Mouse (Mus musculus): ENCODE data around the gene C87436. TPM values are rescaled to one million over a fixed set of nuclear protein-coding genes. Genes with fewer than 3 reads are reported as not detected.

Gene C87436
- polyA plus RNA-seq, 1 experiment: 15.1 TPM

- TF ChIP-seq CTCF (conservative IDR thresholded peaks at IDR 0.05; ENCODE audit: insufficient read depth, insufficient read length, low read depth, low read length): no peak
- no peak for TF ChIP-seq POLR2A (IDR thresholded peaks at IDR 0.05; ENCODE audit: low read depth, low read length)
- H3K4me3 ChIP-seq (ENCODE audit: insufficient read depth, low read depth, low read length): no peak overlapping the region
- peak; percentile 83 for DNase-seq
- H3K27ac ChIP-seq (ENCODE audit: insufficient read depth, low read depth, low read length): peak overlapping the region; percentile 93
- 38% methylated on average over 3 of the region's 3 CpGs for WGBS
- no peaks in the 10 kb centered on the region for H3K27me3 ChIP-seq (replicated peaks; ENCODE audit: control insufficient read depth, insufficient read depth, low read length)
- peaks cover 29% of the 10 kb centered on the region for H3K4me1 ChIP-seq (ENCODE audit: control insufficient read depth, insufficient read depth, low read length)
- no peaks in the 10 kb centered on the region for H3K36me3 ChIP-seq (ENCODE audit: control insufficient read depth, insufficient read depth, low read length)
These were observed 41.1 kb downstream of the C87436 start for GRCm38 (mm10) chr6:86479311-86479710.

- TF ChIP-seq CTCF (conservative IDR thresholded peaks at IDR 0.05; ENCODE audit: insufficient read depth, insufficient read length, low read depth, low read length): no peak
- H3K27ac ChIP-seq (ENCODE audit: insufficient read depth, low read depth, low read length): peak overlapping the region; percentile 93
- no peak overlapping the region for H3K4me3 ChIP-seq (ENCODE audit: insufficient read depth, low read depth, low read length)
- H3K27me3 ChIP-seq (replicated peaks; ENCODE audit: control insufficient read depth, insufficient read depth, low read length): no peaks in the 10 kb centered on the region
- H3K4me1 ChIP-seq (ENCODE audit: control insufficient read depth, insufficient read depth, low read length): peaks cover 31% of the 10 kb centered on the region
- no peak for DNase-seq
- H3K36me3 ChIP-seq (ENCODE audit: control insufficient read depth, insufficient read depth, low read length): no peaks in the 10 kb centered on the region
These were observed 41.6 kb downstream of the C87436 start for GRCm38 (mm10) chr6:86479816-86480188.

- DNase-seq: peak; percentile 88
- no peak for TF ChIP-seq POLR2A (IDR thresholded peaks at IDR 0.05; ENCODE audit: low read depth, low read length)
- no peak for TF ChIP-seq CTCF (conservative IDR thresholded peaks at IDR 0.05; ENCODE audit: insufficient read depth, insufficient read length, low read depth, low read length)
- H3K36me3 ChIP-seq (ENCODE audit: control insufficient read depth, insufficient read depth, low read length): no peaks in the 10 kb centered on the region
- 7% methylated on average over 9 of the region's 9 CpGs for WGBS
- peak overlapping the region; percentile 47 for H3K4me3 ChIP-seq (ENCODE audit: insufficient read depth, low read depth, low read length)
- H3K27ac ChIP-seq (ENCODE audit: insufficient read depth, low read depth, low read length): peak overlapping the region; percentile 93
- no peaks in the 10 kb centered on the region for H3K27me3 ChIP-seq (replicated peaks; ENCODE audit: control insufficient read depth, insufficient read depth, low read length)
- peaks cover 28% of the 10 kb centered on the region for H3K4me1 ChIP-seq (ENCODE audit: control insufficient read depth, insufficient read depth, low read length)
These were observed 42.1 kb downstream of the C87436 start for GRCm38 (mm10) chr6:86480189-86480831.

- Histone ChIP-seq H3K27me3 (replicated peaks; ENCODE audit: control insufficient read depth, insufficient read depth, low read length) (no peaks in the 10 kb centered on the region), H3K36me3 (ENCODE audit: control insufficient read depth, insufficient read depth, low read length) (no peaks in the 10 kb centered on the region), H3K4me1 (ENCODE audit: control insufficient read depth, insufficient read depth, low read length) (peaks cover 32% of the 10 kb centered on the region), H3K27ac (ENCODE audit: insufficient read depth, low read depth, low read length) (0 out of 2 replicates have a peak overlapping the region, but pooled peaks have one; percentile 65), H3K4me3 (ENCODE audit: insufficient read depth, low read depth, low read length) (no peak overlapping the region)
- 83% methylated on average over 5 of the region's 5 CpGs for WGBS
- no peak for DNase-seq
- TF ChIP-seq POLR2A (IDR thresholded peaks at IDR 0.05; ENCODE audit: low read depth, low read length) (no peak), CTCF (conservative IDR thresholded peaks at IDR 0.05; ENCODE audit: insufficient read depth, insufficient read length, low read depth, low read length) (no peak)
These were observed 43.7 kb downstream of the C87436 start for GRCm38 (mm10) chr6:86481871-86482270.

GRCm38 (mm10) chr6:86485943-86486640, 47.9 kb downstream of the C87436 start:
- WGBS: 29% methylated on average over 7 of the region's 7 CpGs
- Histone ChIP-seq H3K4me1 (ENCODE audit: control insufficient read depth, insufficient read depth, low read length) (peaks cover 24% of the 10 kb centered on the region), H3K27ac (ENCODE audit: insufficient read depth, low read depth, low read length) (peak overlapping the region; percentile 17; the same call in 1 of the 2 replicates), H3K36me3 (ENCODE audit: control insufficient read depth, insufficient read depth, low read length) (no peaks in the 10 kb centered on the region), H3K4me3 (ENCODE audit: insufficient read depth, low read depth, low read length) (no peak overlapping the region), H3K27me3 (replicated peaks; ENCODE audit: control insufficient read depth, insufficient read depth, low read length) (no peaks in the 10 kb centered on the region)
- TF ChIP-seq CTCF (conservative IDR thresholded peaks at IDR 0.05; ENCODE audit: insufficient read depth, insufficient read length, low read depth, low read length) (no peak), POLR2A (IDR thresholded peaks at IDR 0.05; ENCODE audit: low read depth, low read length) (no peak)
- DNase-seq: peak; percentile 85

- Histone ChIP-seq H3K4me1 (ENCODE audit: control insufficient read depth, insufficient read depth, low read length) (peaks cover 24% of the 10 kb centered on the region), H3K27me3 (replicated peaks; ENCODE audit: control insufficient read depth, insufficient read depth, low read length) (no peaks in the 10 kb centered on the region), H3K4me3 (ENCODE audit: insufficient read depth, low read depth, low read length) (no peak overlapping the region), H3K36me3 (ENCODE audit: control insufficient read depth, insufficient read depth, low read length) (no peaks in the 10 kb centered on the region), H3K27ac (ENCODE audit: insufficient read depth, low read depth, low read length) (peak overlapping the region; percentile 86)
- peak; percentile 73 for DNase-seq
- 17% methylated on average over 24 of the region's 24 CpGs for WGBS
- peak; percentile 26; the same call in 1 of the 2 replicates for TF ChIP-seq CTCF (conservative IDR thresholded peaks at IDR 0.05; ENCODE audit: insufficient read depth, insufficient read length, low read depth, low read length)
- peak; percentile 69 for TF ChIP-seq POLR2A (IDR thresholded peaks at IDR 0.05; ENCODE audit: low read depth, low read length)
These were observed 49.4 kb downstream of the C87436 start for GRCm38 (mm10) chr6:86487358-86488148.

- DNase-seq: peak; percentile 40
- H3K4me1 ChIP-seq (ENCODE audit: control insufficient read depth, insufficient read depth, low read length): peaks cover 24% of the 10 kb centered on the region
- TF ChIP-seq POLR2A (IDR thresholded peaks at IDR 0.05; ENCODE audit: low read depth, low read length): no peak
- no peak for TF ChIP-seq CTCF (conservative IDR thresholded peaks at IDR 0.05; ENCODE audit: insufficient read depth, insufficient read length, low read depth, low read length)
- 35% methylated on average over 3 of the region's 3 CpGs for WGBS
- no peak overlapping the region for H3K4me3 ChIP-seq (ENCODE audit: insufficient read depth, low read depth, low read length)
- H3K27me3 ChIP-seq (replicated peaks; ENCODE audit: control insufficient read depth, insufficient read depth, low read length): no peaks in the 10 kb centered on the region
- peak overlapping the region; percentile 86 for H3K27ac ChIP-seq (ENCODE audit: insufficient read depth, low read depth, low read length)
- no peaks in the 10 kb centered on the region for H3K36me3 ChIP-seq (ENCODE audit: control insufficient read depth, insufficient read depth, low read length)
These were observed 49.9 kb downstream of the C87436 start for GRCm38 (mm10) chr6:86488149-86488485.

All from kidney, adult 2 months (tissue).